Mouse (Mus musculus): ENCODE data around the gene Sox30. TPM values are rescaled to one million over a fixed set of nuclear protein-coding genes. Genes with fewer than 3 reads are reported as not detected.

Gene Sox30
- polyA plus RNA-seq, 1 experiment from 2014 or later: 0.08 TPM

DNA sequence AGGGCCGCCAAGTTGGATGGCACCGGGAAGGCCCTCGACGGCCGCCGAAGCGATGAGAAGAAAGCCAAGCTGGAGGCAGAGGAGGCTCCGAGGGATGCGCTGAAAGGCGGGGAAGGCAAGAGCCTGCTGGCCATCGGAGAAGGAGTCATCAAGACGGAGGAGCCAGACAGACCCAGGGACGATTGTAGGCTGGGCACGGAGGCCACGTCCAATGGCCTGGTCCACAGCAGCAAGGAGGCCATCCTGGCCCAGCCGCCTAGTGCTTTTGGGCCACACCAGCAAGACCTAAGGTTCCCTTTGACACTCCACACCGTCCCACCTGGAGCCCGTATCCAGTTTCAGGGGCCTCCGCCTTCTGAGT is 763 bp downstream of the Sox30 start:
- WGBS: 33% methylated on average over 19 of the region's 19 CpGs
- peak; percentile 16; the same call in 1 of the 2 replicates for ATAC-seq (ENCODE audit: low FRiP score)

DNA sequence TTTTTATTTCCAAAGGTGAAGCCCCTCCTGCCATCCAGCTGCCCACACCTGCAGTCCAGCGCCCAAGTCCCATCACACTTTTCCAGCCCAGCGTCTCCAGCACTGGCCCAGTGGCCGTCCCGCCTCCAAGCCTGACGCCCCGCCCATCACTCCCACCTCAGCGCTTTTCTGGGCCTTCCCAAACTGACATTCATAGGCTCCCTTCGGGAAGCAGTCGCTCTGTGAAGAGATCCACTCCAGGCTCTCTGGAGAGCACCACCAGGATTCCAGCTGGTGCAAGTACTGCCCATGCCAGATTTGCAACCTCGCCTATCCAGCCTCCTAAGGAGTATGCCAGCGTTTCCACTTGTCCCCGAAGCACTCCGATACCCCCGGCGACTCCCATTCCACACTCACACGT is 11.5 kb downstream of the Sox30 start:
- Histone ChIP-seq H3K9me3 (ENCODE audit: control insufficient read depth, low read length) (no peaks in the 10 kb centered on the region), H3K4me3 (replicated peaks; ENCODE audit: low read length) (0 out of 2 replicates have a peak overlapping the region, but pooled peaks have one; percentile 3), H3K4me1 (replicated peaks; ENCODE audit: control insufficient read depth, insufficient read depth, low read length) (no peaks in the 10 kb centered on the region), H3K27me3 (ENCODE audit: control insufficient read depth, insufficient read depth, low read length) (no peaks in the 10 kb centered on the region), H3K27ac (no peak overlapping the region), H3K4me2 (replicated peaks) (peak overlapping the region; percentile 27), H3K9ac (no peak overlapping the region), H3K36me3 (replicated peaks; ENCODE audit: control insufficient read depth, insufficient read depth) (no peaks in the 10 kb centered on the region)
- DNase-seq (ENCODE audit: low spot score): no peak
- no peak for ATAC-seq (ENCODE audit: low FRiP score)
- 9% methylated on average over 16 of the region's 16 CpGs for whole genome bisulfite sequencing

More for the DNA sequence above, 763 bp downstream of the Sox30 start:
- DNase-seq (ENCODE audit: low spot score): no peak
- Histone ChIP-seq H3K4me1 (replicated peaks; ENCODE audit: control insufficient read depth, insufficient read depth, low read length) (peaks cover 7% of the 10 kb centered on the region; the same call in 1 of the 2 replicates), H3K36me3 (replicated peaks; ENCODE audit: control insufficient read depth, insufficient read depth) (no peaks in the 10 kb centered on the region), H3K27ac (peak overlapping the region; percentile 57; the same call in 1 of the 2 replicates), H3K4me3 (replicated peaks; ENCODE audit: low read length) (peak overlapping the region; percentile 52), H3K9ac (peak overlapping the region; percentile 78), H3K27me3 (ENCODE audit: control insufficient read depth, insufficient read depth, low read length) (no peaks in the 10 kb centered on the region), H3K9me3 (ENCODE audit: control insufficient read depth, low read length) (peaks cover 5% of the 10 kb centered on the region; the same call in 1 of the 2 replicates), H3K4me2 (replicated peaks) (peak overlapping the region; percentile 64)

DNA sequence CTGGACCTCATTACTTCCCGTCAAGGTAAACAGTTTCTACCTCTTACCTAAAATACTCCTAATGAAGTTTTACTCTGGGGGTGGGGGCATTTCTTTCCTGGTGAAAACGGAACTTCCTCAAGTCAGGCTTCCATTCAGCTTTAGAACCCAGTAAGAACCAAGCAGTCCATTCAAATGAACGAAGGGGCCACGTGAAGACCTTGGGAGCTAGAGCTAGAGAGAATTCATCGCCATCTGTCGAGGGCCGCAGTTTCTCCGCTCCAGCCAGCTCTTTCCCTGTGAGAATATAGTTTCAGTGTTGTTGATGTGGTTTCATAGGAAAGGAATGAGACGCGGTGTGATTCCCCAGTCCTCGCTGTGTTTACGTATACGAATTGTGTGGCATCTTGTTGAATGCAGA is 12.0 kb downstream of the Sox30 start:
- DNase-seq (ENCODE audit: low spot score): no peak
- WGBS: 48% methylated on average over 13 of the region's 13 CpGs
- Histone ChIP-seq H3K27ac (no peak overlapping the region), H3K9ac (no peak overlapping the region), H3K36me3 (replicated peaks; ENCODE audit: control insufficient read depth, insufficient read depth) (no peaks in the 10 kb centered on the region), H3K4me3 (replicated peaks; ENCODE audit: low read length) (no peak overlapping the region), H3K4me1 (replicated peaks; ENCODE audit: control insufficient read depth, insufficient read depth, low read length) (no peaks in the 10 kb centered on the region), H3K9me3 (ENCODE audit: control insufficient read depth, low read length) (no peaks in the 10 kb centered on the region), H3K4me2 (replicated peaks) (peak overlapping the region; percentile 27), H3K27me3 (ENCODE audit: control insufficient read depth, insufficient read depth, low read length) (no peaks in the 10 kb centered on the region)
- no peak for ATAC-seq (ENCODE audit: low FRiP score)

DNA sequence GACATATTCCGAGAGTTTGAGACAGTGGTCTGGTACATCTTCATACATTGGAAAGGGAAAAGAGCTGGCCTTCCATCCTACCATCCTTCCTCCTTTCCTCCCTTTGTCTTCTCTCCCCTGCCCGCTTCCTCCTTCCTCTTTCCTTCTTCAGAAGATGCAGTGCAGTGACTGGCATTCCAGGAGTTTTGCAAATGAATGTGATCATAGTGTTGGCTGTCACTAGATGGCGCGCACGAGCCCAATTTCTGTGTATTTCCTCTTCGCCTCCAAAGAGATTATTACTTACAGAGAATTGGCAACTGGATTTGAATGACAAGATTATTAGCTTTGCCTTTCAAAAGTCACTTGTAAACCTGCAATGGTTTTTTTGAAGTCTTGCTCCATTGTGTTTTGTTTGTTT is 36.0 kb downstream of the Sox30 start:
- peak; percentile 88 for DNase-seq (ENCODE audit: low spot score)
- Histone ChIP-seq H3K4me1 (replicated peaks; ENCODE audit: control insufficient read depth, insufficient read depth, low read length) (no peaks in the 10 kb centered on the region), H3K27ac (no peak overlapping the region), H3K27me3 (ENCODE audit: control insufficient read depth, insufficient read depth, low read length) (no peaks in the 10 kb centered on the region), H3K9me3 (ENCODE audit: control insufficient read depth, low read length) (no peaks in the 10 kb centered on the region), H3K9ac (no peak overlapping the region), H3K4me2 (replicated peaks) (no peak overlapping the region), H3K4me3 (replicated peaks; ENCODE audit: low read length) (no peak overlapping the region), H3K36me3 (replicated peaks; ENCODE audit: control insufficient read depth, insufficient read depth) (no peaks in the 10 kb centered on the region)
- WGBS: 23% methylated on average over 6 of the region's 6 CpGs
- no peak for ATAC-seq (ENCODE audit: low FRiP score)

DNA sequence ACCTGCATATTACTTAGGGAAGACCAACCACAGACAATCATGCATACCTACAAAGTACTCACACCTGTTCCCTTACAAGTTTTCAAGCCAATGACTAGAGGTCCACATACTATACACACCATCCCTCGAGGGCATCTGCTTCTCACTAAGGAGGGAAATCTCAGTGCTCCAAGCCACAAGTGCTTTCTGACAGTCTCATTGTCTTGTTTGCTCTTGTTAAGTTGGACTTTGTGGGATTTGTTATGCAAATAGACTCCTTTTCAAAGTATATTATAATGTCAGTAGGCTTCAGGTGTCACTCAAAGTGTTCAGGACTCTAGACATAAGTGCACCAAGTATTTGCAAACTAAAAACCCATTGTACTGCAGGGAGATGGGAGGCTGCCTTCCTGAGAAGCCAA is 40.1 kb downstream of the Sox30 start:
- Histone ChIP-seq H3K36me3 (replicated peaks; ENCODE audit: control insufficient read depth, insufficient read depth) (no peaks in the 10 kb centered on the region), H3K4me3 (replicated peaks; ENCODE audit: low read length) (no peak overlapping the region), H3K27ac (no peak overlapping the region), H3K4me2 (replicated peaks) (no peak overlapping the region), H3K4me1 (replicated peaks; ENCODE audit: control insufficient read depth, insufficient read depth, low read length) (no peaks in the 10 kb centered on the region), H3K9ac (no peak overlapping the region), H3K27me3 (ENCODE audit: control insufficient read depth, insufficient read depth, low read length) (no peaks in the 10 kb centered on the region), H3K9me3 (ENCODE audit: control insufficient read depth, low read length) (no peaks in the 10 kb centered on the region)
- WGBS: 64% methylated on average over 1 of the region's 1 CpGs
- DNase-seq (ENCODE audit: low spot score) (no peak), ATAC-seq (ENCODE audit: low FRiP score) (no peak)

DNA sequence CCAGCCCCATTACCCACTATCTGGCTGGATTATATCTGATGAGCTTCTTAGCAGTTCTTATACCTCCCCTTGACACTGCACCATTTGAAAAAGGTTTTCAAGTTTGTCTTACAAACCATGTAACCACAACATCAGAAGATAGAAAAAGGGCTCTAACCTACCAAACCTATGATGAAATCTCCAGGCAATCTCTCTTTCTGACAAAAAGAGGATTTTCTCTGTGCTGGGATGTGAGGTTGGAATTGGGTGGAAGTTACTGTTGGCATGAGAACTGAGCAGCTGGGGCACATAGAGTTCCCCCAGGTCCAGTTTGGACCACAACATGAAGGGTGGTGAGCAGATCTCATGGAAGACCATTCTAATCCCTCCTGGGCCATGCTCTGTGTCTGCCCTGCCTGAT is 41.7 kb downstream of the Sox30 start:
- ATAC-seq (ENCODE audit: low FRiP score) (no peak), DNase-seq (ENCODE audit: low spot score) (no peak)
- H3K27me3 ChIP-seq (ENCODE audit: control insufficient read depth, insufficient read depth, low read length): no peaks in the 10 kb centered on the region
- no peaks in the 10 kb centered on the region for H3K36me3 ChIP-seq (replicated peaks; ENCODE audit: control insufficient read depth, insufficient read depth)
- H3K4me2 ChIP-seq (replicated peaks): no peak overlapping the region
- no peak overlapping the region for H3K9ac ChIP-seq
- no peaks in the 10 kb centered on the region for H3K9me3 ChIP-seq (ENCODE audit: control insufficient read depth, low read length)
- no peak overlapping the region for H3K27ac ChIP-seq
- no peaks in the 10 kb centered on the region for H3K4me1 ChIP-seq (replicated peaks; ENCODE audit: control insufficient read depth, insufficient read depth, low read length)
- H3K4me3 ChIP-seq (replicated peaks; ENCODE audit: low read length): no peak overlapping the region

DNA sequence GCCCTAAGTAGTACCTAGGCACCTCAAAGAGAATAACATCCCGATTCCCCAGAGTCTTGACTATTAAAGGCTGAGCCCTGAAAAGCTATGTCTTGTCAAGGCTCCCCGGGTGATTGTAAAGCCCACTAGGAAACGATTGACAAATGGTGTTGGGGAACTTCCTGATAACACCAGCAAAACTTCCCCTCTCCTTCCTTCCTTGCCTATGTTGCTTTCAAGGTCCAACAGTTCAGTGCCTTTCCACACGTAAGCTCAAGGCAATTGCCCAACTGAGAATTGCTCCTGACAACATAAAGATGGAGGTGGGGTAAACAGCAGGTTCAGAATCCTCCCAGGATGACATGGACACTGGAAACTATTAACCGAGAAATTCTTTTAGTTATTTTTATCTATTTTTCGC is 42.9 kb downstream of the Sox30 start:
- H3K27me3 ChIP-seq (ENCODE audit: control insufficient read depth, insufficient read depth, low read length): no peaks in the 10 kb centered on the region
- WGBS: 87% methylated on average over 6 of the region's 6 CpGs
- DNase-seq (ENCODE audit: low spot score) (no peak), ATAC-seq (ENCODE audit: low FRiP score) (no peak)
- H3K4me1 ChIP-seq (replicated peaks; ENCODE audit: control insufficient read depth, insufficient read depth, low read length): no peaks in the 10 kb centered on the region
- no peaks in the 10 kb centered on the region for H3K9me3 ChIP-seq (ENCODE audit: control insufficient read depth, low read length)
- no peak overlapping the region for H3K9ac ChIP-seq
- H3K27ac ChIP-seq: no peak overlapping the region
- no peak overlapping the region for H3K4me3 ChIP-seq (replicated peaks; ENCODE audit: low read length)
- no peaks in the 10 kb centered on the region for H3K36me3 ChIP-seq (replicated peaks; ENCODE audit: control insufficient read depth, insufficient read depth)
- H3K4me2 ChIP-seq (replicated peaks): no peak overlapping the region

DNA sequence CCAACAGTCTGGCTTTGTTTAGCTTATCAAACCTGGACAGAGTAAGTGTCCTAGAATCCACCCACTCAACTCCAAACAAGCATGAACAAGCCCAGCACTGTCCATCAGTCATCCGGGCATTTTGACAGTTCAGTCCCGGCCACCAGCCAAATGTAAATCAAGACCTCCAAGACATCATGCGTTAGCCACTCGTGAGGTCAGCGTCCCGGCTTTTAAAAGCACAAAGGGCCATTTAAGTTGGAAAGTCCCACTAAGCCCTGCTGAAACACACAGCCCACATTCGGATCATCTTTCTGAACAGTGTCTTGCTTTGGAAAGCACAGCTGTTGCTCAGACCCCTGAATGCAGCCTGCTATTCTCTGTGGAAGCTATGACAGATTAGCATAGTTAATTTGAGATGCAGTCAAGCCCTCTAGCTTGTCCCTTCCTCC is 45.9 kb downstream of the Sox30 start:
- ATAC-seq (ENCODE audit: low FRiP score): no peak
- no peak overlapping the region for H3K9ac ChIP-seq
- H3K4me2 ChIP-seq (replicated peaks): no peak overlapping the region
- H3K4me1 ChIP-seq (replicated peaks; ENCODE audit: control insufficient read depth, insufficient read depth, low read length): no peaks in the 10 kb centered on the region
- H3K9me3 ChIP-seq (ENCODE audit: control insufficient read depth, low read length): no peaks in the 10 kb centered on the region
- no peak for DNase-seq (ENCODE audit: low spot score)
- H3K36me3 ChIP-seq (replicated peaks; ENCODE audit: control insufficient read depth, insufficient read depth): no peaks in the 10 kb centered on the region
- no peak overlapping the region for H3K27ac ChIP-seq
- 36% methylated on average over 7 of the region's 7 CpGs for WGBS
- no peaks in the 10 kb centered on the region for H3K27me3 ChIP-seq (ENCODE audit: control insufficient read depth, insufficient read depth, low read length)
- H3K4me3 ChIP-seq (replicated peaks; ENCODE audit: low read length): no peak overlapping the region

DNA sequence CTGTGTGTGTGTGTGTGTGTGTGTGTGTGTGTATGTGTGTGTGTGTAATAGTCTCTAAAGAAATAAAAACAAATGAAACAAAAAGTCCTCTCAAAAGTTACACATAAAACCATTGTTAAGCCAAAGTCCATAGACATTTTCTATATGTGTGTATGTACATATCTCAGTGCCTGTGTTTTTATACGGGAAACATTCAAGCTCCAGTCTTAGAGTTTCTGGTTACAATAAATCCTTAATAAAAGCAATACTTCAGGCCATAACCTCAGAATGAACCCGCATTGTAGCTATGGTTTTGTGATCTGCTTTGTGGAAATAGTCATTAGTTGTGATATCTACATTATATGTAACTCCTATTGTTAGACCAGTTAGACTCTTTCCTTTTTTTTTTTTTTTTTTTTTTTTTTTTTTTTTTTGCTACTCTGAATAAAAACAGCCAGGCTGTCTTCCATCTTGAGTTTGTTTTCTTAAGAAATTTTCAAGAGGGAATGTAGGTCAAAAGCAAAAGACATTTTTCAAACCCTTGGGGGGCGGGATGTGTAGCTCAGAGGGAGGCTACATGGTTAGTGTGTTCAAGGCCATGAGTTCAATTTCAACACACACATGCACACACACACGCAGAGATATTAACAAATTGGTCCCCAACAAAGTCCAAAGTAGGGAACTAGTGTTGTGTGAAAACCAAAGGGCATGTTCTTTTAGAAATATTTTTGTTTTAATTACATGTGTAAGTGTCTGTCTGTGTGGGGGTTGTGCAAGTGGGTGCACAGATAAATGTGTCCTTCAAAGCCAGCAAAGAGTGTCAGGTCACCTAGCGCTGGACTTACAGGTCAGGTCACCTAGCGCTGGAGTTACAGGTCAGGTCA is 48.1 kb downstream of the Sox30 start:
- Histone ChIP-seq H3K27ac (no peak overlapping the region), H3K27me3 (ENCODE audit: control insufficient read depth, insufficient read depth, low read length) (no peaks in the 10 kb centered on the region), H3K9ac (no peak overlapping the region), H3K4me2 (replicated peaks) (no peak overlapping the region), H3K4me3 (replicated peaks; ENCODE audit: low read length) (no peak overlapping the region), H3K9me3 (ENCODE audit: control insufficient read depth, low read length) (no peaks in the 10 kb centered on the region), H3K4me1 (replicated peaks; ENCODE audit: control insufficient read depth, insufficient read depth, low read length) (no peaks in the 10 kb centered on the region), H3K36me3 (replicated peaks; ENCODE audit: control insufficient read depth, insufficient read depth) (no peaks in the 10 kb centered on the region)
- WGBS: 89% methylated on average over 6 of the region's 6 CpGs
- DNase-seq (ENCODE audit: low spot score) (no peak), ATAC-seq (ENCODE audit: low FRiP score) (no peak)

All from hindbrain, embryonic 14.5 days (tissue).